Mouse (Mus musculus) thymus, postnatal 14 days (tissue): Measurements from ENCODE around the gene Pxn.
"Not testable (repeated sequence)": the region's sequence is repeated elsewhere in the genome, so short reads cannot be mapped to it uniquely, and the experiment has no call there.

Source experiments
- DNase-seq: peaks from one replicate; pipeline ENCODE4 v3.0.0; 2021

Gene Pxn

DNA sequence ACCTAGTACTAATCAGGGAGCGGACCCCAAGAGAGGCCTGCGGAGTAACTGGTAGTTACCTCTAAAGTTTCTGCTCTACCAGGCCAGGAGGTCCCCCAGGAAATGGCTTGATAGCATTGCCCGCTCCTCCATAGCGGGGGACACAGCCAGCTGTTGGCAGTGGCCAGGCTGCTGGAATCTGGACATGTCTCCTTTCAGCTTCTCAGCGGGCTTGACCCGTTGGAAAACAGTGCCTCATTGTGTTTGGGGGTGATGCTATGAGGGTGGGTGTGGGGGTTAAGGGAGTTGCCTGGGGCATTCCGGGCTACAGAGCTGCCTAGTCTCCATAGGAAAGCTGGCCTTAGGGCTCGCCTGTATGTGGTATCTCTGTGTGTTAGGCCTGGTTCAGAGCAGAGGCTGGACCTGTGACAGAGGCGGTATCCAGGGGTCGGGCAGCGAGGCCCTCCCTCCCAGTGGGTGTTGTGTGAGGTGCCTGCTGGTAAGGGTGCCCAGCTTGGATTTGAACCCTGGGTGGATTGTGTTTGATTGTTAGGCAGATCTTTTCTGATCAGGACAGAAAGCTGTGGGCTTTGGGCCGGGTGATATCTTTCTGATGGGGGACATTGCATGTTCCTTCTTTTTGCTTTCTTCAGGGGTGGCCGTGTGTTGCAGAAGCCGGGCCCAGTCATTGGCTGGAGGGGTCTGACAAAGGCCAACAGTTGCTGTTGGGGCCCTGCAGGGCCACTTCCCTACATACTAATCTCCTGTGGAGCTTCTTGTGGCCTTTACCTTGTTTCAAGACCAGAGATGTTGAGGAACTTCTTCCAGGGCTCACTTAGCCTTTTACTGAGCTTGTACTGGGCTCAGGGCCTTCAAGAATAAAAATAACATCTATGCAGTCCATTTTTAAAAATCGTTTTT is 3.6 kb downstream of the Pxn start:
- no peak for DNase-seq

DNA sequence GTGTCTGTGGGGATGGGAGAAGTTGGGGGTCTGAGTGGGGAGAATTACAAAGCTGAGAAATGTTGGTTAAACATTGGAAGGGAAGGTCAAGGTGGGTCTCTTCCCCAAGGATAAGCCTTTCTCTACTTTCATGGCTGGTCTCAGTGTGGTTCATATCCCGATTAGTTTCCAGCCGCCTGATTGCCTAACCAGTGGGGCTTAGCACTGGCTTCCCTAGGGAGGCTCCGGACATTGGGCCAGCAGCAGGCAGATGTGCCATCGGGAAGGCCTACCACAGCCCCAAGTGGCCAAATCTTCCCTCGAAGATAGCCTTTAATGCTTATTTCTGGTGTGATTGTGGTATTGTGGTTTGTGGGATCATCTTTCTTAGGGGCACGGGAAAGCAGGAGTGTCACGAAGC is 5.9 kb downstream of the Pxn start:
- no peak for DNase-seq

DNA sequence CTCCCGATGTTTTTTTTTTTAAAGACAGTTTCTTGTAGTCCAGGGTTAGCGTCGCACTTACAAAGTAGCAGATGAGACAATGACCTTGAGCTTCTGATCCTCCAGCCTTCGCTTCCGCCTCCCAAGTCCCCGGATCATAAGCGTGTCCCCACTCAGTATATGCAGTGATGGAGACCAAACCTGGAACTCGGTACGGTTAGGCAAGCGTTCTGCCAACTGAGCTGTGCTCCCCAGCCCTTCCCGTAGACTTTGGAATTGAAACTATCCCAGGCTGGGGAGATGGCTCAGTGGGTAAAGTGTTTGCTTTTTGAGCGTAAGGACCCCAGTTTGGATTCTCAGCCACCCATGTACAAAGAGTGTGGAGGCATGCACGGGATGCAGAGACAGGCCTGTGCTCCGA is 6.8 kb downstream of the Pxn start:
- DNase-seq, result no peak

DNA sequence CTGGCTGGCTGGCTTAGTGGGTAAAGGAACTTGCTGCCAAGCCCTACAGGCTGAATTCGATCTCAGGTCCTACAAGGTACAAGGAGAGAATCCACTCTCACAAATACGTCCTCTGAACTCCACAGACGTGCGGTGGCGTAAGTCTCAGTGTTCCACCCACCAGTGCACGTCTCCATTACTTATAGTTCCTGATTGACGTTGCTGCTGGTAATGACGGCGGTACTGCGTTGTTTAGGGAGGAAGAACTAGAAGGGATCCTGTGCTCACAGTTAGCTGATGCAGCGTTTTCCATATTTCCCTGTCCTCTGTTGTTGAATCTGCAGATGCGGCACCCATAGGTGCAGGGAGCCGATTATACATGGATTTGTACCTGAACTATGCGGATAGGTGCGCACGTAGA is 7.2 kb downstream of the Pxn start:
- DNase-seq, result no peak

- no peak for DNase-seq
Measured at GRCm38 (mm10) chr5:115514346-115514745, 7.9 kb downstream of the Pxn start.

- peak; percentile 25 for DNase-seq
Measured at GRCm38 (mm10) chr5:115514896-115515587, 8.6 kb downstream of the Pxn start.

DNA sequence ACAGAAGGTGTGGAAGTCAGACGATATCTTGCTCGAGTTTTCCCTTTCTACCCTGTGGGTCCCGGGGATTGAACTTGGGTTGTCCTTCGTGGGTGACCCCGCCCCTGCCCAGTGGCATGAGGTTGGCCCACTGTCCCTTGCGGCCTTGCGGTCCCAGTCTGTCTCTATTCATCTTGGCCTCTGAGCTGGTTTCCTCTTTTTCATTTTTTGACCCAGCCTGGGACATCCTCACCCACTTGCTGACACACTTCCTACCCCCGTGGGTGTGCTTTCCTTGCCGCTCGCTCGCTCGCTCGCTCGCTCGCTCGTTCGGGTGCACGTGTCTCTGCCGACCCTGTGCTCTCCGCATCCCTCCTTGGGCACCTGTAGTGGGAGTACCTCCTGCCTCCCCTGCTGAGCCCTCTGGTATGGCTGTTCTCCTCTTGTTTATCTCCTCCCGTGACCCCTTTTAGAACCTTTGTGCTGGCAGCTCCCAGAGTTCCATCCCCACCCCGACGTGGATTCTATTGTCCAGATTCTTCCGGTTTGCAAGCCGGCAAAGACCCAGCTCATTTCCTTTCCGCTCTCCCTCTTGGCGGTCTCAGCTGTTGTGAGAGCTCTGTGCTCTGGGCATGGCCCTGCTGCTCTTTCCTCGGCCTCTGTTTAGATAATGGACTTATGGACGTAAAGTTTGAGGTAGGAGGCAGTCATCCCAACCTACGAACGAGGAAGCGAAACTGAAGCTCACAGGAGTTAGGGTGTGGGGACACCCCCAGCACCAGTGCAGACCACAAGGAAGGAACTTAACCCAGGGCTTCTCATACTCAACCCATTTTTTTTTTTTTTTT is 9.8 kb downstream of the Pxn start:
- peak; percentile 67 for DNase-seq

GRCm38 (mm10) chr5:115516908-115517307 is 10.4 kb downstream of the Pxn start:
- DNase-seq, result no peak

DNA sequence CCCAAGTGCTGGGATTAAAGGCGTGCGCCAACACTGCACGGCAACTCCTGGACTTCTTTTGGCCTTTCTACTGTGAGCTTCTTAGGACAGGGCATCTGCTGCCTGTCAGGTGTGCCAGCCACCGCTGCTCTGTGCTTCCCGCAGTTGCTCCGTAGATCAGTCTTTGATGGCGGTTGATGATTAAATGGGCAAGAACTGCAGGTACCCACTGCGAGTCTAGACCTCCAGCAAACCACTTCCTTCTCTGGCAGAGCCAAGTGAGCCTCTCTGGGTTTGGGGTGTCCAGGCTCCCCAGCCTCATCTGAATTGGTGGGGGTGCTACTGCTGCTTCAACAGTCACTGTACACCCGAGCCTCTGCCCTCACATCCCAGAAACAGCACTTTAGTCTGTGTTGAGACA is 11.0 kb downstream of the Pxn start:
- DNase-seq, result peak; percentile 42

GRCm38 (mm10) chr5:115518214-115518613 is 11.7 kb downstream of the Pxn start:
- not testable (repeated sequence) for DNase-seq

- DNase-seq, result no peak
Measured at GRCm38 (mm10) chr5:115520325-115520869, 13.9 kb downstream of the Pxn start.

GRCm38 (mm10) chr5:115521553-115522461 is 15.3 kb downstream of the Pxn start:
- peak; percentile 75 for DNase-seq

DNA sequence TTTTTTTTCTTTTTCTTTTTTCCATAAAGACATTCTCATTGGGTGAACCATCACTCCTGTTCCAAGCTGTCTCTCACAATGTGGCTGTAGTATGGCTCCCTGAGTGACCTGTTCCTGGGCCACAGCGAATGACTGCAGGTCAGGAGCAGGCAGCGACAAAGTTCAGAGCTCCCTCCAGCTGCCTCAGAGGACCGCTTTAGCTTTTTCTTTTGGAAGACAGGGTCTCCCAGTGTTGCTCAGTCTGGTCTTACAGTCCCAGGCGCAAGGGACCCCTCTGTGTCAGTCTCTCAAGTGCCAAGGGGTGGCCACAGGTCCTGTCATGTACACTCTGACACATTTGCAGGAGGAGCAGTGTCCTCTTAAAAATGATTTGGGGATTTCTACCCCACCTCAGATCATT is 16.1 kb downstream of the Pxn start:
- DNase-seq, result peak; percentile 13

DNA sequence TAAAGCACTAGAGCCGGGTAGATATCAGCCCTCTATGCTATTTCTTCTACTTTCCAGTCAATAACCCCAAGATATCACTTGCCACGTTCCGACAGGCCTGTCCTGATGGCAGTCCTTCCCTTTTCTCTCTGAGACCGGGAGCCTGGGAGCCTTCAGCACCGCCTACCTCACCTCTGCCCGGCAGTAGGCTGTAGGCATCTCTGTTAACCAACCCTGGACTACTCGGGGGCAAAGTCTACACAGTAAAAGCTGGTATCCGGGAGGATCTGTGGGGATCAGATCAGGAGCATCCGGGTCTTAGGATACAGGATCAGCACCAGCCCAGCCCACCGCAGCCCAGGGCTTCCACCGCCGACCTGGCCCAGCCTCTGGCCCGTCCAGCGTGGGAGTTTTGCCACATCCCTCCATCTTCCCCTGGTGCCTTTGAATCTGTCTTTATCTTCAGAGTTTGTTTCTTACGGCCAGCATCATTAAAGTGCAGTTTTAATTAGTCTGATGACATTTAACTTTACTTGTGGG is 16.6 kb downstream of the Pxn start:
- DNase-seq, result no peak

DNA sequence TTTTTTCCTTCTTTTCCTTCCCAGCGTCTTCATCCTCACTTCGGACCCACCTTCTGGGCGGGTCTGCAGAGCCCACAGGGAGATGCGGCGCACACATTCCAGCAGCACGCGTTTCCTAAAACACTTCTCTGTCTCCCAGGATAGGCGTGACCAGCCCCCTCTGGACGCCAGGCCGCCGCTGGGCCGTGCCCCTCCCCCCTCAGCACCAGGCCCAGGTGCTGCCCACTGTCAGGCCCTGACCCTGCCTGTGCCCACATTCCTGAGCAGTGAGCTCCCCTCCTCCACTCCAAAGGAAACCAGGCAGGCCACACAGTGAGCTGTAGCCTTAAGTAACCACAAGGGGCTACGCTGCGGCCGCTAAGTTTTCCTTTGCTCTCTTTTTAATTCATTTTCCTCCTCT is 17.5 kb downstream of the Pxn start:
- peak; percentile 18 for DNase-seq

DNA sequence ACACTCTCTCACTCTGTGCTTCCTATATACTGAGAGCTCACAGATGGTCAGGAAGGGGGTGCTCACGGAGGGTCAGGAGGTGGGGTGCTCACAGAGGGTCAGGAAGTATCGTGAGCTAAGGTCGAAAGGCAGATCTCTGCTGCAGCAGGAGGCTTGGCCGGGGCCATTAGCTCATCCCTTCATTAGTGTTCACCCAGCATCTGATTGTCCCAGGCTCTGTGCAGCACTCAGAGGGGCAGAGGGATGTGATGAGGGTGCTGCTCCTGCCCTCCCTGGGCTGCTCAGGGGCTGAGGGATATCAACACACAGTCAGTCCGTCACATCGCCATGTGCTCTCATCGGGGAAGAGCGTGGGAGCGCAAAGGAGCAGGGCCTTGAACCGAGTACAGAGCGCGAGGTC is 18.0 kb downstream of the Pxn start:
- DNase-seq, result peak; percentile 30

DNA sequence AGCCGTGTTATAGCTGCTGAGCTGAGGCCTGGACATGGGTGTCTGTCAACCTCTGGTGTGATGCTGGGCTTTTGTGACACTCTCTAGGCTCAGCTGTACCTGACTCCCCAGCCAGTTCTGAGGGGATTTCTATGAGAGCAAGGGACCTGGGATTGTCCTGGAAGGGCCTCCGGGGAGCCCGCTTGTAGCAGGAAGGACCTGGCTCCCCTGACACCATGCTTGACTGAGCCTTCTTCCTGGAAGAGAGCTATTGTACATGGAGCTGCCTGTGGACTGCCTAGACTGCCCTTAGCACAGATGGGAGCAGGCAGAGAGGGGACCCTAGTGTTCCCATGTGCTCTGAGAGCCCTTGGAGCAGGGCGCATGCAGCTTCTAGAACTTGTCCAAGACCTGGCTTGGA is 18.9 kb downstream of the Pxn start:
- no peak for DNase-seq

DNA sequence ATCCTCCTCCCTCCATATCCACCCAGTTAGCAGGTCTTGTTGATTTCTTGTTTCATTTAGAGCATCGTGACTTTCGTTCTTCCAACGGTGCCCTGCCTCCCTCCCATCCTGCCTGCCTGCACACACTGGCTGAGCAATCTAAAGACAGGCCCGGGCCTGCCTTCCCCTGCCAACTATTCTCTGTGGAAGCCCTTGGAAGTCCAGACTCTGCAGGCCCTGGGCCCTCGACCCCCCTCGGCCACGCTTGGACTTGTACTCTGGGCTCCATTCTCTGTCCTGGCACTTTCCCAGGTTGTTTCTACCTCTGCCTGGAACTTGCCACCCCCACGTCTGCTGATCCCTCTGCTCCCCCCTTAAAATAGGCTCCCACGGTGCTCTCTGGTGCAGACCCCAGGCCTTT is 19.5 kb downstream of the Pxn start:
- DNase-seq, result no peak

GRCm38 (mm10) chr5:115526456-115527202 is 20.2 kb downstream of the Pxn start:
- no peak for DNase-seq

DNA sequence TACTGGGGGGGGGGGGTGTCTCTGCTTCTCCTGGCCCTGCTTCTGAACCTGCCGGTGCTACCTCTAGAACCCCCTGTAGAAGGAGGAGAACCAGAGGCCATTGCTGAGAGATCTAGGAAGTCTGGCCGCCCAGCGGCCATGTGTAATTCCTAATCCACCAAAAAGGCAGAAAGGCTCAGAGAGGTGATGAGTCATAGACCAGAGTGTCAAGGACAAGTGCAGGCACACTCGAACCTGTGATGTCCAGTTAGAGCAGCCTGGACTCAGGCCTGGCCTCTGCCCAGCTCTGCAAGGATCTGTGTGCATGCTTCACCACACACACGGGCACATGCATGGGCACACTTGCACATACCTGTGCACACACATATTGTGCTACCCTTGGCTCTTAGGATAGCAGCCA is 21.7 kb downstream of the Pxn start:
- no peak for DNase-seq

- DNase-seq, result no peak
Measured at GRCm38 (mm10) chr5:115529364-115529741, 22.9 kb downstream of the Pxn start.
